Mouse (Mus musculus): ENCODE results near the gene Ssbp2. TPM values are rescaled to one million over a fixed set of nuclear protein-coding genes. Genes with fewer than 3 reads are reported as not detected.

Ssbp2 gene
- total RNA-seq, 2 experiments from 2014 or later = 37.7 to 58.7 TPM

GRCm38 (mm10) chr13:91460621-91461284 is 670 bp downstream of the Ssbp2 start:
- ATAC-seq (replicated peaks; ENCODE audit: low FRiP score, poor library complexity, severe bottlenecking) = peak; percentile 88

- no peak for ATAC-seq (replicated peaks; ENCODE audit: low FRiP score, poor library complexity, severe bottlenecking)
Measured at GRCm38 (mm10) chr13:91461299-91461698, 1.2 kb downstream of the Ssbp2 start.

GRCm38 (mm10) chr13:91461711-91462351 is 1.7 kb downstream of the Ssbp2 start:
- no peak for ATAC-seq (replicated peaks; ENCODE audit: low FRiP score, poor library complexity, severe bottlenecking)

- ATAC-seq (replicated peaks; ENCODE audit: low FRiP score, poor library complexity, severe bottlenecking) = no peak
Measured at GRCm38 (mm10) chr13:91462395-91462794, 2.3 kb downstream of the Ssbp2 start.

GRCm38 (mm10) chr13:91462893-91463481 is 2.9 kb downstream of the Ssbp2 start:
- ATAC-seq (replicated peaks; ENCODE audit: low FRiP score, poor library complexity, severe bottlenecking) = no peak

DNA sequence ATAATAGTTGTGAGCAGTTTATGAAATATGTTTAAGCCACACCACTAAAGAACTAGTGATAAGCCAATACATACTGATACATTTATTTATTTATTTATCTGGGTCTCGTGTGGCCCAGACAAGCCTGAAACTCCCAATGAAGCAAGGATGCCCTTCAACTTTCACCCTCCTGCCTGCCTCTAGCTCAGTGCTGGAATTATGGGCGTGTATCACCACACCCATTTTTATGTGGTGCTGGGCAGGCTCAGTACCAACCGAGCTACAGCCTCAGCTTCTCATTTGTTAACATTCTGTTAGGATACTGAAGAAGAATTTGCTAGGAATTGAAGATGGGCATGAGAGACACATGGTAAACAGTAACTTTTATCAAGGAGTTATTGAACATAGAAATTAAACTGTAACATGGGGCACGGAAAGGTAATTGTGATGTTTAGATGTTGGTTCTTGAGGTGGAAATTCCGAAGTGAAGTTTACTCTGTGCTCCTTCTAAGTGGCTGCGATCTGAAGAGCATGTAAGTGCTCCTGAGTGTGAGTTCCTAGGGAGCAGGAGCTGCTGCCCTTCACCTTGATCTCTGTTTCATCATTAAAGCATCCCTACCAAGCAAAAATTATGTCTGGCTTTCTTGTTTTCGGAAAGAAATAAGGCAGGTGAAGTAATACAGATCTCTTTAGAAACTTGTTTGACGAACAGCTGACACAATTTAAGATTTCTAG is 5.1 kb downstream of the Ssbp2 start:
- peak; percentile 56 for ATAC-seq (replicated peaks; ENCODE audit: low FRiP score, poor library complexity, severe bottlenecking)

- no peak for ATAC-seq (replicated peaks; ENCODE audit: low FRiP score, poor library complexity, severe bottlenecking)
Measured at GRCm38 (mm10) chr13:91471566-91471965, 11.5 kb downstream of the Ssbp2 start.

DNA sequence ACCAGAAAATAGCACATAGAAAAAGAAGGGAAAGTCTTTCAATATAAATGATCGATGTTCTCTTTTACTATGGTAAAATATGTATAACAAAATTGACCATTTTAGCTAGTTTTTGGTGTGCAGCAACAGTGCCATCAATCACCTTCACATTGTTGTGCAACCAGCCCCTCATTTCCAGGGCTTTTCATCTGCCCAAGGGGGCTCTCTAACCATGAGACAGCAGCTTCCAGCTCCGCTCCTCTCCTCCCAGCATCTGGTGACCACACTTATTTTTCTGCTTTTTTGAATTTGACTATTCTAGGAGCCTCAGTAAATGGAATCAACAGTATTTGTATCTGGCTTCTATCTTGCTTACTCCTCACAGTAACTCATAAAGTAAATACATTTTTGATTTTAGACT is 11.9 kb downstream of the Ssbp2 start:
- ATAC-seq (replicated peaks; ENCODE audit: low FRiP score, poor library complexity, severe bottlenecking) = no peak

DNA sequence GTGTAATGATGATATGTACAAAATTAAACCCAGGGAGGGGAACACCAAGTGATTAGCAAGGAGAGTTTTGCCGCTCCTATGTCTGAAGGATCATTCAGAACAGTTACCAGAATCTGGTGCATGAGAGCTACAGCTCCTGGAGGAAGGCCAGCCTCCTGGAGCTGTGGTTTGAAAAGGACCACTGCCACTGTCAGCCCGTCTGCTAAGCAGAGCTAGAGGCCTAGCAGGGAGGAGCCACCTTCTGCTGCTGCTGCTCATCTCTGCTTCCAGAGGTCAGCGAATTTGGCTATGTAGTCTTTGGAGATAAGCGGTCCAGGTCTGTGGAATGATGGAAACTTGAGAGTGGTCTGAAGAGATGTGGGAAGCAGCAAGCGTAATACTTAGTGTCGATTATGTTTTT is 13.4 kb downstream of the Ssbp2 start:
- ATAC-seq (replicated peaks; ENCODE audit: low FRiP score, poor library complexity, severe bottlenecking) = peak; percentile 67

GRCm38 (mm10) chr13:91474027-91474426 is 13.9 kb downstream of the Ssbp2 start:
- peak; percentile 92 for ATAC-seq (replicated peaks; ENCODE audit: low FRiP score, poor library complexity, severe bottlenecking)

GRCm38 (mm10) chr13:91475888-91476287 is 15.8 kb downstream of the Ssbp2 start:
- no peak for ATAC-seq (replicated peaks; ENCODE audit: low FRiP score, poor library complexity, severe bottlenecking)

DNA sequence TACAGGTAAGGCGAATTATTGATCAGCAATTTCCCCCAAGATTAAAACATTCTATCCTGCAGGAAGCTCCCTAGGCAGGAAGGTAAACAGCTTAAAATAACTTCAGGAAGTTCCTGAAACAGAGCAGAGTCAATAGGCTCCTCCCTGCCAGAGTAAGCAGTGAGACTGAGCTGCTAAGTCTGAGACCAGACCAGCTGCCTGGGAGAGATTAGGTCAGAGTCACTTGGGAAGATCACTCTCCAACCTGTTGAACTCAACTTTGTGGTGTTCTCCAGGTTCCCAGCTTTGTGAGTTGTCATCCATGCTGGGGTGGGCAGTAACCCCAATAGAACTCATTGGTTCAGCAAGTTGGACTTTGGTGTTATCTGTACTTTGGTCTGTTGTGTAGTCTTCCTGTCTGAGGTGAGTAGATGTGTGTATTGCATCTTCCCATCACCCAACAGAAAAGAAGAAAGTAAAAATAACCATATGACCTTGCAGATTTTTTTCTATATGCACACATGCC is 16.6 kb downstream of the Ssbp2 start:
- no peak for ATAC-seq (replicated peaks; ENCODE audit: low FRiP score, poor library complexity, severe bottlenecking)

DNA sequence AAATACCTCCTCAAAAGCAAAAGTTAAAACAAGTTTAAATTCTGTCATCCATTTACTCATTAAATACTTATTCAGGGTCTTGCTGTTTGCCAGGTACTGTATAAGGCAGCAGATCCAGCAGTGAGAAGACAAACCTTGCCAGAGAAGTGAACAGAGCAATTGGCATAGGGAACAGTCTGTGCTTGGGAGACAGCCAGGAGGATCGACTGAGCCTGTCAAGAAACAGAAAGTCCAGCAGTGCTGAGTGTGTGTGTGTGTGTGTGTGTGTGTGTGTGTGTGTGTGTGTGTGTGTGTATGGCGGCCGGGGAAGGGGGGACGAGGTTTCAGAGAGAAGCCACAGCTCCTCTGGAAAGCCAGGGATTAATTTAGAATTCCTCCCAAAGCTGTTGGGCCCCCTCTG is 17.9 kb downstream of the Ssbp2 start:
- ATAC-seq (replicated peaks; ENCODE audit: low FRiP score, poor library complexity, severe bottlenecking) = no peak

- ATAC-seq (replicated peaks; ENCODE audit: low FRiP score, poor library complexity, severe bottlenecking) = peak; percentile 55; the same call in 1 of the 2 replicates
Measured at GRCm38 (mm10) chr13:91484303-91484702, 24.2 kb downstream of the Ssbp2 start.

- ATAC-seq (replicated peaks; ENCODE audit: low FRiP score, poor library complexity, severe bottlenecking) = no peak
Measured at GRCm38 (mm10) chr13:91492133-91492532, 32.0 kb downstream of the Ssbp2 start.

- no peak for ATAC-seq (replicated peaks; ENCODE audit: low FRiP score, poor library complexity, severe bottlenecking)
Measured at GRCm38 (mm10) chr13:91497055-91497454, 37.0 kb downstream of the Ssbp2 start.

GRCm38 (mm10) chr13:91501735-91502134 is 41.7 kb downstream of the Ssbp2 start:
- no peak for ATAC-seq (replicated peaks; ENCODE audit: low FRiP score, poor library complexity, severe bottlenecking)

- peak; percentile 63 for ATAC-seq (replicated peaks; ENCODE audit: low FRiP score, poor library complexity, severe bottlenecking)
Measured at GRCm38 (mm10) chr13:91502642-91503373, 42.7 kb downstream of the Ssbp2 start.

GRCm38 (mm10) chr13:91508991-91509390 is 48.9 kb downstream of the Ssbp2 start:
- ATAC-seq (replicated peaks; ENCODE audit: low FRiP score, poor library complexity, severe bottlenecking) = no peak

- ATAC-seq (replicated peaks; ENCODE audit: low FRiP score, poor library complexity, severe bottlenecking) = no peak
Measured at GRCm38 (mm10) chr13:91509467-91509866, 49.4 kb downstream of the Ssbp2 start.

Data from erythroid progenitor cell, adult 5-6 weeks (primary cell).